Mouse (Mus musculus): ENCODE measurements around the gene Sypl. TPM values are rescaled to one million over a fixed set of nuclear protein-coding genes. Genes with fewer than 3 reads are reported as not detected.
"Not testable (repeated sequence)": the region's sequence is repeated elsewhere in the genome, so short reads cannot be mapped to it uniquely, and the experiment has no call there.

Sypl gene
- polyA plus RNA-seq, 1 experiment from 2014 or later: 162 TPM

DNA sequence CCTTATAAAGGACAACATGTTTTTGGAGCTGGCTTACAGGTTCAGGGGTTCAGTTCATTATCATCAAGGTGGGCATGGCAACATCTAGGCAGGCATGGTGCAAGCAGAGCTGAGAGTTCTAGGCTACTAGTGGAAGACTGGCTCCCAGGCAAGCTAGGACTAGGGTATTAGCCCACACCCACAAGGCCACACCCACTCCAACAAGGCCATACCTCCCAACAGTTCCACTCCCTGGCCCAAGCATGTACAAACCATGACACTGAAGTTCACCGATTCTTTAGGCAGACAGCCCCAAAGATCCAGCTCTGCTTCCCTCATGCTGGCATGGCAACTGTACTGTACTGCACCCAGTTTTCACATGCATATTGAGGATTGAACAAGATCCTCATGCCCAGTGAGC, 29.4 kb downstream of the Sypl start:
- Histone ChIP-seq H3K4me3 (replicated peaks) (no peak overlapping the region), H3K4me2 (no peak overlapping the region), H3K27ac (no peak overlapping the region), H3K27me3 (replicated peaks) (no peaks in the 10 kb centered on the region), H3K9ac (no peak overlapping the region), H3K9me3 (no peaks in the 10 kb centered on the region), H3K4me1 (no peaks in the 10 kb centered on the region), H3K36me3 (no peaks in the 10 kb centered on the region)
- WGBS: 97% methylated on average over 1 of the region's 1 CpGs
- no peak for ATAC-seq (ENCODE audit: insufficient read depth, low FRiP score, low read depth)

DNA sequence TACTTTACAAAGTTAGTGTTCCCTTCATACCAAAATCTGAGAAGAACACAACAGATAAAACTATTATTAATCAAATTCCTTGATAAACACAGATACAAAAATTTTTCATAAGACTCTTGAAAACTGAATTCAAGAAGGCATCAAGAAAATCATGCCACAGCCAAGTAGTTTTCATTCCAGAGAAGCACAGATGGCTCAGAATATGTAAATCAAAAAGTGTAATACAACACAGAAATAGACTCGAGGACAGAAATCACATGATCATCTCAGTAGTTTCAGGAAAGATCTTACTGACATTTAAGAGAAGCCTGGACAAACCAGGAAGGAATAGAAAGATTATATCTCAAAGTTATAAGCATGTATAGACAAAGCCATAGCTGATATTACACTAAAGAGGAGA, 32.6 kb downstream of the Sypl start:
- no peaks in the 10 kb centered on the region for H3K27me3 ChIP-seq (replicated peaks)
- no peak overlapping the region for H3K4me2 ChIP-seq
- no peak for ATAC-seq (ENCODE audit: insufficient read depth, low FRiP score, low read depth)
- H3K4me1 ChIP-seq: no peaks in the 10 kb centered on the region
- WGBS: 54% methylated on average over 1 of the region's 1 CpGs
- H3K36me3 ChIP-seq: no peaks in the 10 kb centered on the region
- H3K9ac ChIP-seq: no peak overlapping the region
- no peak overlapping the region for H3K4me3 ChIP-seq (replicated peaks)
- H3K27ac ChIP-seq: no peak overlapping the region
- H3K9me3 ChIP-seq: no peaks in the 10 kb centered on the region

DNA sequence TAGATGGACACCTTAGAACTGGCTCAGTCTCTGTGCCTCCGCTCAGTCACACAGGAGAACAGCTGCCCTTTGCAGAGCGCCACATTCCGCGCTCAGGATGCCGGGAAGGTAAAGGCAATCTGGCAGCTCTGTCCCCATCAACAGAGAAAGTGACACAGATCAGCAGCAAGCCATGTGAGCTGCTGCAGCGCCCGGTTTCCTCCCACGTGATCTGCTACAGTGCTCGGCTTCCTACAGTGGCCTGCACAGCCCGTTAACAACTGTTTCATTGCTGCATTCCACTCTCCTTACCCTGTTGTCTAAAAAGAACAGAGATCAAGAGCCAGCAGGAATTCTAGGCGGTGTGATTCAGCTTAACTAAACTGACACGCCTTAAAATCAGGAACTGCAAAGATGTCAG, 36.0 kb downstream of the Sypl start:
- no peak overlapping the region for H3K9ac ChIP-seq
- no peak overlapping the region for H3K4me3 ChIP-seq (replicated peaks)
- H3K36me3 ChIP-seq: no peaks in the 10 kb centered on the region
- 65% methylated on average over 12 of the region's 12 CpGs for WGBS
- H3K27ac ChIP-seq: no peak overlapping the region
- no peaks in the 10 kb centered on the region for H3K4me1 ChIP-seq
- no peaks in the 10 kb centered on the region for H3K27me3 ChIP-seq (replicated peaks)
- no peaks in the 10 kb centered on the region for H3K9me3 ChIP-seq
- no peak; the same call in 1 of the 2 replicates for ATAC-seq (ENCODE audit: insufficient read depth, low FRiP score, low read depth)
- H3K4me2 ChIP-seq: no peak overlapping the region

GRCm38 (mm10) chr12:32994081-32994480, 40.4 kb downstream of the Sypl start:
- Histone ChIP-seq H3K27me3 (replicated peaks) (no peaks in the 10 kb centered on the region), H3K4me2 (no peak overlapping the region), H3K27ac (no peak overlapping the region), H3K9me3 (no peaks in the 10 kb centered on the region), H3K4me3 (replicated peaks) (no peak overlapping the region), H3K36me3 (no peaks in the 10 kb centered on the region), H3K4me1 (no peaks in the 10 kb centered on the region), H3K9ac (no peak overlapping the region)
- WGBS: 65% methylated on average over 5 of the region's 5 CpGs
- no peak for ATAC-seq (ENCODE audit: insufficient read depth, low FRiP score, low read depth)

DNA sequence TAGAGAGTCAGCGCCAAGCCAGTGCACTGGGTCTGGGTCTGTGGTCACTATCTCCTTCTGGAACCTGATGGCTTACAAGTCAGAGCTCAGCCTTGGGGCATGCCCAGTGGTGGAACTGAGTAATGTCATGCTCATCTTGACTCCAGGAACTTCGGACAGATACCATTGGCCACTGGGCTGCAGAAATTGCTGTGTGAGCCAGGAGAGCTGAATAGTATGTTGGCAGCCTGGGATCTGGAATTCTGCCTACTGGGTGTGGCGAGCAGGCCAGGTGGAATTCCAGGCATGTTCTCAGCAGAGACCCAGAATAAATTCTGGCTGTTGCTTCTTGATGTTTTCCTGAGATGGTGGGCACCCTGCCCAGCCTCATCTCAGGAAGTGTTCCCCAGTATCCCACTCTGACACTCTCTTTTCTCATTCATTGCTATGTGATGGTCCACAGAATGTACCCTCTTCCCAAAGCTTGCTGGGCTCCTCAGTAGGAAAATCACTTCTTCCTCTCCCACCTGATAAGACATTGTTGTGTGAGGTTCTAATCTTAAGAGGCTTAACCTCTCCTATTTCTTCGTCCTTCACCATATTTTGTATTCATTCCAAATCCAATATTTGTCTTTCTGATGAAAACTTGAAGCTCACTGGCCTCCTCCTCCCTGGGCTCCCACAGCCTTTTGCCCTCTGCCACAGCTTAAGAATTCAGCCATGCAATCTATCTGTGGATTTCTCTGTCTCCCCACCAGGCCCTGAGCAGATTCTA, 41.6 kb downstream of the Sypl start:
- peak; percentile 58; the same call in 1 of the 2 replicates for ATAC-seq (ENCODE audit: insufficient read depth, low FRiP score, low read depth)
- Histone ChIP-seq H3K36me3 (no peaks in the 10 kb centered on the region), H3K4me3 (replicated peaks) (no peak overlapping the region), H3K27me3 (replicated peaks) (no peaks in the 10 kb centered on the region), H3K9ac (no peak overlapping the region), H3K9me3 (no peaks in the 10 kb centered on the region), H3K4me2 (no peak overlapping the region), H3K4me1 (no peaks in the 10 kb centered on the region), H3K27ac (no peak overlapping the region)
- 61% methylated on average over 4 of the region's 4 CpGs for WGBS

DNA sequence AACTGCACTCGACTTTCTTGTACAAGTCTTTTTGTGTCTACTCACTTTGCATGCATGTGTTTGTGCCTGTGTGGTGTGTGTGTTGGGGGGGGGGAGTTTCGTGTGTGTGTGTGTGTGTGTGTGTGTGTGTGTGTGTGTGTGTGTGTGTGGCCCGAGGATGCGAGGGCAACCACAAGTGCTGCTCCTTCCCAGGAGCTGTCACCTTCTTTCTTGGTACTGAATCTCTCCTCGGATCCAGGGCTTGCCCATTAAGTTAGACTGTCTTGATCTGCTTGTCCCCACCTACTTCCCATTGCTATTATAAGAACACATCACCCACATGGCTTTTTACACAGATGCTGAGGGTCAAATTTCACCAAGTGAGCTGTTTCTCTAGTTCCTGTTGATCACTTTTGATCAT, 45.1 kb downstream of the Sypl start:
- no peak for ATAC-seq (ENCODE audit: insufficient read depth, low FRiP score, low read depth)
- 56% methylated on average over 4 of the region's 5 CpGs for WGBS
- H3K36me3 ChIP-seq: no peaks in the 10 kb centered on the region
- no peak overlapping the region for H3K27ac ChIP-seq
- H3K4me1 ChIP-seq: peaks cover 3% of the 10 kb centered on the region; the same call in 1 of the 2 replicates
- H3K27me3 ChIP-seq (replicated peaks): no peaks in the 10 kb centered on the region
- no peak overlapping the region for H3K9ac ChIP-seq
- no peaks in the 10 kb centered on the region for H3K9me3 ChIP-seq
- no peak overlapping the region for H3K4me2 ChIP-seq
- H3K4me3 ChIP-seq (replicated peaks): no peak overlapping the region

DNA sequence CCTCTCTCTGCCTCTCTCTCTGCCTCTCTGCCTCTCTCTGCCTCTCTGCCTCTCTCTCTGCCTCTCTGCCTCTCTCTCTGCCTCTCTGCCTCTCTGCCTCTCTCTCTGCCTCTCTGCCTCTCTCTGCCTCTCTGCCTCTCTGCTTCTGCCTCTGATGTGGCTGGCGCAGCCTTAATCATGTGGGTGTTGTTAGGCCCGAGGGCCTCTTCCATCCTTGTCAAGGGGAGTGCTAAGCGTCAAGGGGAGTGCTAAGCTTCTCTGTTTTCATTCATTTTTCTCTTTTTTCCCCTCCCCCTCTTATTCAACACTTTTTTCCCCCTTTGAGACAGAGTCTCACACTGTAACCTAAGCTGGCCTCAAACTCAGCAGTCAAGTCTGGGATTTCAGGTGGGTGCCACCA, 46.1 kb downstream of the Sypl start:
- H3K4me3 ChIP-seq (replicated peaks); H3K4me1 ChIP-seq; H3K27ac ChIP-seq; ATAC-seq (ENCODE audit: insufficient read depth, low FRiP score, low read depth); H3K9me3 ChIP-seq; H3K36me3 ChIP-seq; H3K4me2 ChIP-seq; H3K9ac ChIP-seq; H3K27me3 ChIP-seq (replicated peaks): not testable (repeated sequence)
- WGBS: 23% methylated on average over 3 of the region's 3 CpGs

GRCm38 (mm10) chr12:33000402-33000801, 46.7 kb downstream of the Sypl start:
- Histone ChIP-seq H3K4me2 (no peak overlapping the region), H3K4me1 (peaks cover 3% of the 10 kb centered on the region; the same call in 1 of the 2 replicates), H3K36me3 (no peaks in the 10 kb centered on the region), H3K9ac (no peak overlapping the region), H3K9me3 (no peaks in the 10 kb centered on the region), H3K27ac (no peak overlapping the region), H3K27me3 (replicated peaks) (no peaks in the 10 kb centered on the region), H3K4me3 (replicated peaks) (no peak overlapping the region)
- ATAC-seq (ENCODE audit: insufficient read depth, low FRiP score, low read depth): no peak
- 60% methylated on average over 4 of the region's 4 CpGs for WGBS

DNA sequence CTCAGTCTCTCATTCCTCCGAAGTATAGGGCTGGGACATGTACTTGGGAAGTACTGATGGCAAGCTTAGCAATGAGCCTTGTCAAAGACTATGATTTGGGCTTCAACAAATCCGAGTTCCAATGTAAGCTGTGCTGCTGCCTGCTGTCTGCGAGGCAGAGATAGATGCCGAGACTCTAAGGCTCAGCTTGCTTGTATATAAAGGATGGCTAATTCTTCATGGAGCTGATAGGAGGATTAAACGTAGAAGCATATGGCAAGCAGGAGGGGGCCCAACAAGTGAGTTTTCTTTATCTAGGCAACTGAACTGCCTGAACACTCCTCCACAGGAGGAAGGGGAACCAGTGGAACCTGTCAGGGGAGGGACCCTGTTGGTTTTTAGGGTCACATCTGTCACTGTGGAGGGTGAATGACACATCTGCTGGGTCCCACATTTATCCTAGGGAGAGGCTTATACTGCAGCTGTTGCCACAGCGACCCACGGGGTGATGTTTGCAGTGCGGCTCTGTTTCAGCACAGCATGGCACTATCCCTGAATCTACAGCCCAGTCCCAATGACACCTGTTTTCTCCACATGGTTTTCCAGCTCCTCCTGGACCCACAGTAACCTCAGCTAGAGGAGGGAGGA, 49.8 kb downstream of the Sypl start:
- H3K4me2 ChIP-seq: no peak overlapping the region
- H3K4me1 ChIP-seq: peaks cover 9% of the 10 kb centered on the region; the same call in 1 of the 2 replicates
- no peaks in the 10 kb centered on the region for H3K36me3 ChIP-seq
- H3K4me3 ChIP-seq (replicated peaks): no peak overlapping the region
- WGBS: 42% methylated on average over 8 of the region's 8 CpGs
- no peak overlapping the region for H3K9ac ChIP-seq
- no peaks in the 10 kb centered on the region for H3K27me3 ChIP-seq (replicated peaks)
- H3K9me3 ChIP-seq: no peaks in the 10 kb centered on the region
- no peak; the same call in 1 of the 2 replicates for ATAC-seq (ENCODE audit: insufficient read depth, low FRiP score, low read depth)
- H3K27ac ChIP-seq: no peak overlapping the region

GRCm38 (mm10) chr12:33005858-33006257, 52.2 kb downstream of the Sypl start:
- H3K4me1 ChIP-seq: peaks cover 9% of the 10 kb centered on the region; the same call in 1 of the 2 replicates
- H3K9ac ChIP-seq: no peak overlapping the region
- no peaks in the 10 kb centered on the region for H3K9me3 ChIP-seq
- no peak for ATAC-seq (ENCODE audit: insufficient read depth, low FRiP score, low read depth)
- no peaks in the 10 kb centered on the region for H3K36me3 ChIP-seq
- H3K4me3 ChIP-seq (replicated peaks): no peak overlapping the region
- no peak overlapping the region for H3K27ac ChIP-seq
- 65% methylated on average over 5 of the region's 5 CpGs for WGBS
- H3K4me2 ChIP-seq: no peak overlapping the region
- no peaks in the 10 kb centered on the region for H3K27me3 ChIP-seq (replicated peaks)

- H3K4me3 ChIP-seq (replicated peaks): no peak overlapping the region
- H3K4me1 ChIP-seq: peaks cover 9% of the 10 kb centered on the region; the same call in 1 of the 2 replicates
- 85% methylated on average over 2 of the region's 2 CpGs for WGBS
- no peaks in the 10 kb centered on the region for H3K36me3 ChIP-seq
- H3K4me2 ChIP-seq: no peak overlapping the region
- H3K27me3 ChIP-seq (replicated peaks): no peaks in the 10 kb centered on the region
- H3K27ac ChIP-seq: no peak overlapping the region
- no peak for ATAC-seq (ENCODE audit: insufficient read depth, low FRiP score, low read depth)
- no peak overlapping the region for H3K9ac ChIP-seq
- H3K9me3 ChIP-seq: no peaks in the 10 kb centered on the region
Observed at GRCm38 (mm10) chr12:33007176-33007575, 53.5 kb downstream of the Sypl start.

- peak overlapping the region; percentile 80 for H3K27ac ChIP-seq
- H3K9ac ChIP-seq: no peak overlapping the region
- no peaks in the 10 kb centered on the region for H3K9me3 ChIP-seq
- WGBS: 43% methylated on average over 7 of the region's 7 CpGs
- H3K4me1 ChIP-seq: peaks cover 8% of the 10 kb centered on the region; the same call in 1 of the 2 replicates
- peak; percentile 89 for ATAC-seq (ENCODE audit: insufficient read depth, low FRiP score, low read depth)
- peak overlapping the region; percentile 3; the same call in 1 of the 2 replicates for H3K4me2 ChIP-seq
- H3K36me3 ChIP-seq: no peaks in the 10 kb centered on the region
- H3K4me3 ChIP-seq (replicated peaks): no peak overlapping the region
- no peaks in the 10 kb centered on the region for H3K27me3 ChIP-seq (replicated peaks)
Observed at GRCm38 (mm10) chr12:33008305-33009110, 54.8 kb downstream of the Sypl start.

All from stomach, embryonic 15.5 days (tissue).